Mouse (Mus musculus): ENCODE data around the gene Map2k2.
"Not testable (repeated sequence)": the region's sequence is repeated elsewhere in the genome, so short reads cannot be mapped to it uniquely, and the experiment has no call there.

The Map2k2 gene

GRCm38 (mm10) chr10:81105565-81106112 is at the start of gene Map2k2:
Map2k2 (plus strand) TSS chr10:81105915.
- DNase-seq: peak; percentile 96

DNA sequence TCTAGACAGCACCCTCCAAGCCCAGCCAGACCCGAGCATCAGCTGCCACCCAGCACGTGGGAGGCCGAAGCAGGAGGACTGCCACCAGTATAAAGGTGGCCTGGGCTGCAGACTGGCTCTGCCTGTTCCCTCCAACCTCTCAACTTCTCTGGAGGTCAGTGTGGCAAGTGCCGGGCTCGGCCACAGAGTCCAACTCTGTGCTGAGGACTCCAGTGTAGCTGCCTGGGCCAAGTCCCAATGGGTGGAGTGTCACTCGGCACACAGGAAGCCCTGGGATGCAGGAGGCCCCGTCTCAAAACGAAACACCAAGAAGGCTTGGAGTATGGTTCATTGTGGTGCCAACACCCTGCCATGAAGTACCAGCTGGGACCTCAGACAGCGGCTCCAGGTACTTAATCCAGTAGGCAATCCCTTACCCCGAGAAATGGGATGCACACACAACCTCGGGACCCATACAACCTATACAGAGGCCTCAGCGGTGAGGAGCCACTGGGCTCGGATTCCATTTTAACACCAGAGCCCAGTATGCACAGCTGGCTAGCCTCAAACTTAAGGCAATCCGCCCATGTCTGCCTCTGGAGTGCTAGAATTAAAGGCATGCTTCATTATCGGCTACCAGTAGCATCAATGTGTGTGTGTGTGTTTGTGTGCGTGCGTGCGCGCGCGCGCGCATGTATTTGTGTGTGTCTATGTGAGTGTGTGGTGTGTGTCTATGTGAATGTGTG is 48.1 kb upstream of the Map2k2 start:
- no peak for DNase-seq

- no peak for DNase-seq
Measured at GRCm38 (mm10) chr10:81058896-81059295, 46.8 kb upstream of the Map2k2 start.

DNA sequence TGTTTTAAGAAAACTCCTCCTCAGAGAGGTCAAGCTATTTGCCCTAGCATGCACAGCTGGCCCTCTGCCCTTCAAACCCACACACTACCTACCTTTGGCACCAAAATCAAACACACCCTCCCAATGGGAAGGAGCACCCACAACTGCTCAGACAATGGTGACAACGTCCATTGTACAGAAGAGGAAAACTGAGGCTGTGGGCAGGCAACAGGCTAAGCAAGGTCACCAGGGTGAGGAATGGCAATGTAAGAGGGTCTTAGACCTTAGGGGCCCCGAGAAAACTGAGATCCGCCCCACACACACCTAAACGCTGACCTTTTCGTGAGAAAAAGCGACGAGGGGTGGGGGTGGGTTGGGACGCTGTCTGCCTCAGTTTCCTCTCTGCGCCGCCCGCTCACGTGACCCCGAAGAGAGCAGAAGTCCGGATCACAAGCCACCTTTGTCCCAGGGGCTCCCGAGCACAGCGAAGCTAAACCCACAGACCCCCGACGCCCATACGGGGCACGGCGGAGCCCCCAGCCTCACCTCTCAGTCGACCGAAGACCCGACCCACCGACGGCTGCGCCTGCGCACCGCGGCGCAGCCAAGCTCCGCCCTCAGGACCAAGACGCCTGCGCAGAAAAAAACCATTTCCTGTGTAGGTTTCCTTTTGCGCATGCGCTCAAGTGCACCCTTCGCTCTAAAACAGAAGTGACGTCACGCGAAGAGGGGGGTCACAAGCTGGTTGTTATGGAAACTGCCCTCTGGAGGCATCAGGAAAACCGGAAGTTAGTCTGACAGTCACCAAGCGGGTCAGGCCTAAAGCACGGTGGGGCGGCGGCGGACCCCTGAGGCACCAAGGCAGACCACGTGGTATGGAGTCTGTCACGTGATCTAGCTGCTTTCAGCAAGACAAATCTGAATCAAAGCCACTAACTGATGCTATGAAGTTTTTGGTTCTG is 45.8 kb upstream of the Map2k2 start, which contains the start of gene Sgta:
Sgta (minus strand) TSS at position 579 of the 941 bp plus-strand sequence.
- peak; percentile 100 for DNase-seq

GRCm38 (mm10) chr10:81062710-81063109 is 43.0 kb upstream of the Map2k2 start:
- no peak for DNase-seq

DNA sequence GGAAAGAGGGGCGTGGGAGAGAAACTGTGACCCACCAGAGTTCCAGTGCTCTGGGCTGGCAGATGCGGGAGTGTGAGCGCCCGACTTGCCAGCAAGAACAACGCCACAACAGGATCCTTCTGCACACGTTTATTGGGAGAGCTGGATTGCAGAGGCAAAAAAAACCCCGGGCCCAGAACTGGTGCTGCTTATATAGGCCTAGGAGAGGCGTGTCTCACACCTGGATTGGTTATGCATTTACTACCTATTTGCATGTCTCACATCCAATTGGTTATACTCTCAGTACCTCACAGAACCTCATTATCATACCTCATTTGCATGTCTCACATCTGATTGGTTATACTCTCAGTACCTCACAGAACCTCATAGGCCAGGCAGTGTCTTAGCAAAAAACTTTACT is 41.2 kb upstream of the Map2k2 start:
- not testable (repeated sequence) for DNase-seq

- DNase-seq: no peak
Measured at GRCm38 (mm10) chr10:81068706-81069105, 37.0 kb upstream of the Map2k2 start.

DNA sequence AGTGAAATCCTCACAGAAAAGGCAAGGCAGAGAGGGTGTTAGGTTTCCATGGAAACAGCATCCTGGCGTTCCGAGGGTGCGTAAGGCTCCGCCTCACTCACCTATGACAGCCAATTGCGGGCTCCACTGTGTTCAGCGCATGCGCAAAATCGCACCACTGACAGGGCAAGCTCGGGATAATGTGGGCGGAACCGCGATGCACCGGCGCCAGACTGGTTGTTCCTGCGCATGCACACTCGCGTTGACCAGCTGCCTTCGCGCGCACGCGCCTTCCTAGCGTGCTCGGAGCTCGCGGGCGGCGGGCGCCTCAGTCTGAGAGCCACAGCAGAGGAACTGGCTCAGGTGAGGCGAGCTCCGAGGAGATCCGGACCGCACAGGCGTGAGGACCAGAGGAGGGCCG is 35.9 kb upstream of the Map2k2 start, which contains the start of gene Thop1:
Thop1 (plus strand) TSS at position 200 of the 400 bp plus-strand sequence.
- DNase-seq: peak; percentile 96

DNA sequence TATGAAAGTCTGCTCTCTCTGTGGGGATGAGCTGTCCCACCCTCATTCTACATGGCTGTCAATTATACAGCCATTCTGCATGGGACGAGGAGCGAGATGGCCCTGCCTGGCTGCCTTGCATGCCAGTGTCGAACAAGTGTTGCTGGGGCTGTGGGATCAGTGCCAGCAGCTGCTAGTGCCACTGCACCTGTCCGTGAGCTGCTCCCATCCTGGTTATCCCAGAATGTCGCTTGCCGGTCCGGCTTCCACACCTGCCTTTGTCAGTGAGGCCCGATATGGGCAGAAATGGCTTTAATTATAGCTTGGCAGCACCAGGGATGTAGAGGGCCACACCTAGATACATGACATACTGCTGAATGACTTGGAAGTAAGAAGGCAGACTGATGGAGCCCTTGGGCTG is 33.4 kb upstream of the Map2k2 start:
- DNase-seq: no peak

DNA sequence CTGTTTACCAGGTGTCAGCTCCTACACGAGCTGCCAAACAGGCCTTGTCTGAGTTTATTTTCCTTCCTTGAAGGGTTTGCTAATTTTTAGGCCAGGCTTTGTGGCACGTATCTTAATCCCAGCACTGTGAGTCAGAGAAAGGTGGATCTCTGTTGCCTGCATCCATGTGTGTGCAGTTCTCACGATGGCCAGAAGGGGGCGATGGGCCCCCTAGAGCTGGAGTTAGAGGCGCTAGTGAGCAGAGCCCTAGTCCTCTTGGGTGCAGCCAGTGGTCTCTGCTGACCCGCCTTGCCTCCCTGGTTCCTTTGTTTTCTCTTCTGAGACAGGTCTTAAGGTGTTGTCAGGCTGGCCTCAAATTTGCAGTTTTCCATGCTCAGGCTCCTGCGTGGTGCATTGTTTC is 32.3 kb upstream of the Map2k2 start:
- DNase-seq: no peak

DNA sequence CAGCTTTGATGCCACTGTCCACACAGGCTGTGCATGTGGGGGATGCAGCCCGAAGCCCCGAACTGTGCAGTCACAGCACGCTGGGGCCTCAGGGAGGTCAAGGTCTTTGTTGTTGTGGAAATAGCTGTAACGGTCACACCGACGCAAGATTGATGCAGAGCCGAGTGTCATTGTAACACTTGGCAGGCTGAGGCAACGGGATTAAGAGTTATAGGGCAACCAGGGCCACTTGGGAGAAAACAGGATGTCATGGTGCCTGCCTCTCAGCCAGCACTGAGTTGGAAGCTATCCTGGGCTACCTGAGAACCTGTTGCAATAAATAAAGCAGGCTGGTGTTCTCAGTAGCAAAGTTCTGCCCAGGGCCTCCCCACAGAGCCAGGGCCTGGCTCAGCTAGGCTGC is 30.0 kb upstream of the Map2k2 start:
- DNase-seq: no peak

- DNase-seq: no peak
Measured at GRCm38 (mm10) chr10:81076356-81076755, 29.4 kb upstream of the Map2k2 start.

- no peak for DNase-seq
Measured at GRCm38 (mm10) chr10:81077916-81078315, 27.8 kb upstream of the Map2k2 start.

DNA sequence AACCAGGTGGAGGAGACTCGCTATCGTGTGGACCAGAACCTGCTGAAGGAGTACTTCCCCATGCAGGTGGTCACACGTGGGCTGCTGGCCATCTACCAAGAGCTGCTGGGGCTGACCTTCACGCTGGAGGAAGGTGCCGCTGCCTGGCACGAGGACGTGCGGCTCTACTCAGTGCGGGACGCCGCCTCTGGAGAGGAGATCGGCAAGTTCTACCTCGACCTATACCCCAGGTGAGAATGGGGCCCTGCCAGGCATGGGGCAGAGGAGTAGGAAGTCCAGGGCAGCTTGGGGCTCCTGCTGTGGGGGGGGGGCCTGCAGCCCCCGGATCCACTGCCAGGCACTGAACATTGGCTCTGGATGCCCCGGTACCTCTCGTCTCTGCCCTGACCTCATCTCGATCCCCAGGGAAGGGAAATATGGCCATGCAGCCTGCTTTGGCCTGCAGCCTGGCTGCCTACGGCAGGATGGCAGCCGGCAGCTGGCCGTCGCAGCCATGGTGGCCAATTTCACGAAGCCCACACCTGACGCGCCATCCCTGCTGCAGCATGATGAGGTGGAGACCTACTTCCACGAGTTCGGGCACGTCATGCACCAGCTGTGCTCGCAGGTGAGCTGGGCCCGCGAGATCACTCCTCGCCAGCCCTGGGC is 25.6 kb upstream of the Map2k2 start:
- no peak for DNase-seq

GRCm38 (mm10) chr10:81082168-81082960 is 23.4 kb upstream of the Map2k2 start:
- peak; percentile 83 for DNase-seq

DNA sequence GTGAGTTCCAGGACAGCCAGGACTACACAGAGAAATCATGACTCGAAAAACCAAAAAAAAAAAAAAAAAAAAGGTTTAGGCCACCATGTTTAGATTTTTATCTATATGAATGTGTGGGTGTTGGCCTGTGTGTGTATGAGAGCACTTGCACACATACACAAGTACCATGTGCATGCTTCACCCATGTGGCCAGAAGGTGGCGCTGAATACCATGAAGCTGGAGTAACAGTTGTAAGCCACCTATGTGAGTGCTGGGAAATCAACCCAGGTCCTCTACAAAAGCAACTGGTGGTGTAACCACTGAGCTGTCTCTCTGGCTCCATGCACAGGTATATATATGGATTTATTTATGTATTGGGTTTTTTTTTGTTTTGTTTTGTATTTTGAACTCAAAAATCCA is 18.7 kb upstream of the Map2k2 start:
- DNase-seq: peak; percentile 23

GRCm38 (mm10) chr10:81089216-81089615 is 16.5 kb upstream of the Map2k2 start:
- DNase-seq: no peak

DNA sequence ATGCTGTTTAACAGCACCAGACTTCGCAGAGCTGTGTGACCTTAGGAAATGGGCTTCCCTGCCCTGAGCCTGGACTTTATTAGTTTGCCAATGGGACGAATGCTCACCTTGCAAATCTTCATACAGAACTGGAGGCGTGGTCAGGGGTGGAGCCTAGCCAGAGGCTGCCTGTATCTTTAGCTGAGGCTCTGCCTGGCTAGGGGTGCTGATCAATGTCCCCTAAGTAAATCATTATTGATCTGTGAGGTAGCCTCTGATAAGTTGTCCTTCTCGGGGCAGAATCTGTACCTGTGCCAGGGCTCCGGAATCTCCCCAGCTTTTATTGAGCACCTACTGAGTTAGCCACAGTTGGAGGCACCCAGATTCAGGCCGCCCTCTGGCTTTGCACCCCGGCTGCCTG is 15.1 kb upstream of the Map2k2 start:
- no peak for DNase-seq

DNA sequence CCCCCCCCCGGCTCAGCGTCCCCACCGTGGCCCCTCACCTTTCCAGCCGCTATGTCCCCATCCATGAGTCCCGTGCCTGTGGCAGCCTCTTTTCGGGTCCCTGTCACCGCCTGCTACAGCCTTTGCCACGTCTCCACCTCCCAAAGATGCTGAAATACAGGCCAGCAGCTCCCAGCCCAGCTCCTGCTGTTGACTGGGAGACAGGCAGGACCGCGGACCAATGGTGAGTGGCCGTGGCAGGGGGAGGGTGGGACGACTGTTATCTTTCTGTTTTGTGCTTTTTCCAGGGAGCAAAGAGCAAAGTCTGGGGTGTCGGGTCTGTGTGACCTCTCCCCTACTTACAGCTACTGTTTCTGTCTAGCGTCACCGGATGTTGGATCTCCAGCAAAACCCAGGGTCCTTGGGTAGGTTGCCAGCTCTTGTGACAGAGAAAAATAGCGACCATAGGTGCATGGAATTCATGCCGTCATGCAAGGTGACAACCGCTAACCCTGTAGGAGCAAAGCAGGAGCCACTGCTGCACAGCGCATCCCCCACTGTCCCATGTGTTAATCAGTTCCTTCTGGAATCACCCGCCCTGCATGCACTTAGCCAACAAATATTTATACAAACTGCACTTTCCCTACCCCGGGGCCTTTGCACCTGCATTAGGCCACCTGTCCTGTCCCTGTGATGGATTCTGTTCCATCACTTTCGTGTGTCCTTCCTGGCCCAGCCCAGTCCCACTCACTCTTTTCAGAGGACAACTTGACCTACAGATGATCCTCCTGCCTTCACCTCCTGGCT is 13.1 kb upstream of the Map2k2 start:
- DNase-seq: peak; percentile 79

GRCm38 (mm10) chr10:81094931-81095678 is 10.6 kb upstream of the Map2k2 start:
- DNase-seq: no peak
